Mouse (Mus musculus): ENCODE data around the gene Neto2. TPM values are rescaled to one million over a fixed set of nuclear protein-coding genes. Genes with fewer than 3 reads are reported as not detected.

Neto2 gene
- 44.4 and 49.1 TPM in 2 replicates for polyA plus RNA-seq (2016; fragmentation: Nextera tagmentation; extraction: Ambion mirVana)

GRCm38 (mm10) chr8:85700751-85701351 is at the start of gene Neto2:
Gene Neto2 (minus strand): TSS chr8:85700924.
- H3K9ac ChIP-seq (replicated peaks): peak within 1 kb of the TSS; percentile 94
- H3K36me3 ChIP-seq: no peaks in the 10 kb centered on the region
- peak within 1 kb of the TSS; percentile 79 for H3K4me3 ChIP-seq
- ATAC-seq (ENCODE audit: low FRiP score, low read depth): peak; percentile 89
- peak within 1 kb of the TSS; percentile 57 for H3K4me2 ChIP-seq (replicated peaks)
- H3K27me3 ChIP-seq: peaks cover 20% of the 10 kb centered on the region
- WGBS: 19% methylated on average over 19 of the region's 65 CpGs
- no peaks in the 10 kb centered on the region; the same call in 1 of the 2 replicates for H3K4me1 ChIP-seq
- no peaks in the 10 kb centered on the region for H3K9me3 ChIP-seq
- peak within 1 kb of the TSS; percentile 98 for H3K27ac ChIP-seq (replicated peaks)

- WGBS: 92% methylated on average over 2 of the region's 2 CpGs
- Histone ChIP-seq H3K36me3 (no peaks in the 10 kb centered on the region), H3K4me2 (replicated peaks) (no peak overlapping the region), H3K9me3 (no peaks in the 10 kb centered on the region), H3K27ac (replicated peaks) (no peak overlapping the region), H3K27me3 (no peaks in the 10 kb centered on the region), H3K4me1 (no peaks in the 10 kb centered on the region), H3K4me3 (no peak overlapping the region), H3K9ac (replicated peaks) (no peak overlapping the region)
- no peak for ATAC-seq (ENCODE audit: low FRiP score, low read depth)
These were observed 44.3 kb upstream of the Neto2 start for GRCm38 (mm10) chr8:85745053-85745452.

GRCm38 (mm10) chr8:85730545-85730944 is 29.8 kb upstream of the Neto2 start:
- H3K9ac ChIP-seq (replicated peaks): no peak overlapping the region
- WGBS: 95% methylated on average over 3 of the region's 3 CpGs
- ATAC-seq (ENCODE audit: low FRiP score, low read depth): no peak
- no peaks in the 10 kb centered on the region for H3K27me3 ChIP-seq
- H3K27ac ChIP-seq (replicated peaks): no peak overlapping the region
- H3K36me3 ChIP-seq: peaks cover 14% of the 10 kb centered on the region; the same call in 1 of the 2 replicates
- H3K4me2 ChIP-seq (replicated peaks): no peak overlapping the region
- no peaks in the 10 kb centered on the region for H3K9me3 ChIP-seq
- no peaks in the 10 kb centered on the region for H3K4me1 ChIP-seq
- H3K4me3 ChIP-seq: no peak overlapping the region

- Histone ChIP-seq H3K9me3 (no peaks in the 10 kb centered on the region), H3K4me2 (replicated peaks) (no peak overlapping the region), H3K36me3 (0 out of 2 replicates have a peak, but pooled peaks cover 12% of the 10 kb centered on the region), H3K4me1 (no peaks in the 10 kb centered on the region), H3K4me3 (no peak overlapping the region), H3K27ac (replicated peaks) (no peak overlapping the region), H3K9ac (replicated peaks) (no peak overlapping the region), H3K27me3 (no peaks in the 10 kb centered on the region)
- WGBS: 88% methylated on average over 5 of the region's 5 CpGs
- no peak for ATAC-seq (ENCODE audit: low FRiP score, low read depth)
These were observed 16.5 kb upstream of the Neto2 start for GRCm38 (mm10) chr8:85717271-85717670.

DNA sequence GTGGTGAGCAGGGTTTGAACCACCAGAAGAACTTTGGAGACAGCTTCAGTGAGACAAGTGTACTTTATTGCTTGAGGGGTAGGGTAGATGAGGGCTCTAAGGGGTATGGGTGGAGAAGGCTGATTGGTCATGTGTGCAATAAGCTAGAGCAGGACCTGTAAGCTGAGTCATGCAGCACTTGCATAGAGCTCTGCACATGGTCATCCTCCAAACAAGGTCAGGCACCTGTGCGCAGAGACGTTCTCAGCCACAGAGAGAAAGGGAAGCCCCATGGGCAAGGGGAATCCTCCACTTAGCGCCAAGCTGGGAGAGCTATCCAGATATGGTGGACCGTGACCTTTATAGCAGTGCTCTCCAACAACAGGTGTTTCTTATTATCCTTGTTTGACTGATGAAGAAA is 16.0 kb upstream of the Neto2 start:
- WGBS: 98% methylated on average over 4 of the region's 4 CpGs

DNA sequence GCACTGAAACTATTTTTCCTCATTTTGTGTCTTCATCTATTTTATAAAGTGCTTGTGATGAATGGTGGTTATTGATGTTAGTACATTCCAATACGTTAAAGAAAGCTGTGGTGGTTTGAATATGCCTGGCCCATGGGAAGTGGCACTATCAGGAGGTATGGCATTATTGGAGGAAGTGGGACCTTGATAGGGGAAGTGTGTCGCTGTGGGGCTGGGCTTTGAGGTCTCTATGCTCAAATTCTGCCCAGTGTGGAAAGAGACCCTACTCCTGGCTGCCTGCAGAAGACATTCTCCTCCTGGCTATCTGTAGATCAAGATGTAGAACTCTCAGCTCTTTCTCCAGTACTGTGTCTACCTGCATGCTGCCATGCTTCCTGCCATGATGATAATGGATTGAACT is 6.3 kb upstream of the Neto2 start:
- WGBS: 81% methylated on average over 2 of the region's 2 CpGs

More for the DNA sequence above, 16.0 kb upstream of the Neto2 start:
- no peak for ATAC-seq (ENCODE audit: low FRiP score, low read depth)
- Histone ChIP-seq H3K27me3 (no peaks in the 10 kb centered on the region), H3K36me3 (0 out of 2 replicates have a peak, but pooled peaks cover 8% of the 10 kb centered on the region), H3K4me3 (no peak overlapping the region), H3K27ac (replicated peaks) (no peak overlapping the region), H3K4me1 (no peaks in the 10 kb centered on the region), H3K4me2 (replicated peaks) (no peak overlapping the region), H3K9me3 (no peaks in the 10 kb centered on the region), H3K9ac (replicated peaks) (no peak overlapping the region)

GRCm38 (mm10) chr8:85700101-85700750 is 498 bp downstream of the Neto2 start:
- Histone ChIP-seq H3K27me3 (peaks cover 20% of the 10 kb centered on the region), H3K4me2 (replicated peaks) (peak overlapping the region; percentile 57), H3K4me1 (no peaks in the 10 kb centered on the region; the same call in 1 of the 2 replicates), H3K9ac (replicated peaks) (peak overlapping the region; percentile 94), H3K27ac (replicated peaks) (peak overlapping the region; percentile 98), H3K4me3 (peak overlapping the region; percentile 79), H3K9me3 (no peaks in the 10 kb centered on the region), H3K36me3 (no peaks in the 10 kb centered on the region)
- WGBS: under 1% methylated on average over 52 of the region's 84 CpGs
- peak; percentile 97 for ATAC-seq (ENCODE audit: low FRiP score, low read depth)

More for the DNA sequence above, 6.3 kb upstream of the Neto2 start:
- H3K4me2 ChIP-seq (replicated peaks): no peak overlapping the region
- no peak for ATAC-seq (ENCODE audit: low FRiP score, low read depth)
- no peaks in the 10 kb centered on the region for H3K4me1 ChIP-seq
- H3K27me3 ChIP-seq: peaks cover 11% of the 10 kb centered on the region
- no peak overlapping the region for H3K27ac ChIP-seq (replicated peaks)
- H3K9ac ChIP-seq (replicated peaks): no peak overlapping the region
- no peaks in the 10 kb centered on the region for H3K36me3 ChIP-seq
- H3K4me3 ChIP-seq: no peak overlapping the region
- H3K9me3 ChIP-seq: no peaks in the 10 kb centered on the region

DNA sequence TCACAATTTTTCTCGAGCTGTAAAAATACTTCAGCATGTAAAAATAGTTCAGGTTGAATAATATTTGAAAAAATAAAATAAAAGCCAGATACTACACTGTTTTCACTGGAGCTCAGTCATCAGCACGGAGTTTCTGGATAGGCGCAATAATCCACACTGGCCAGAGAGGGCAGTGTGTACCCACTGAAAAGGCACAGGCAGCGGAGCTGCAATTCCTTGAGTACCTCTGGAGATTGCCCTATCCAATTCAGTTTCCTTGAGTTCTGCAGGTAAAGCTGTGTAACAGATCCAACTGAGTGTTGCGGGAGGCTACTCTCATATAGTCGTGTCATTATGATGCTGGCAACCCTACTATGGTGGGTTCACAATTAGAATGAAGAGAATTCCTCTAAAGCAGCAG is 1.7 kb downstream of the Neto2 start:
- WGBS: 0% methylated on average over 6 of the region's 6 CpGs
- Histone ChIP-seq H3K4me2 (replicated peaks) (peak overlapping the region; percentile 48), H3K27me3 (peaks cover 20% of the 10 kb centered on the region), H3K4me1 (no peaks in the 10 kb centered on the region; the same call in 1 of the 2 replicates), H3K9me3 (no peaks in the 10 kb centered on the region), H3K9ac (replicated peaks) (no peak overlapping the region), H3K4me3 (peak overlapping the region; percentile 29; the same call in 1 of the 2 replicates), H3K36me3 (no peaks in the 10 kb centered on the region; the same call in 1 of the 2 replicates), H3K27ac (replicated peaks) (no peak overlapping the region)
- ATAC-seq (ENCODE audit: low FRiP score, low read depth): peak; percentile 13; the same call in 1 of the 2 replicates

- no peak for ATAC-seq (ENCODE audit: low FRiP score, low read depth)
- Histone ChIP-seq H3K9me3 (no peaks in the 10 kb centered on the region), H3K4me2 (replicated peaks) (no peak overlapping the region), H3K27ac (replicated peaks) (no peak overlapping the region), H3K9ac (replicated peaks) (no peak overlapping the region), H3K4me3 (no peak overlapping the region), H3K27me3 (no peaks in the 10 kb centered on the region), H3K4me1 (no peaks in the 10 kb centered on the region), H3K36me3 (peaks cover 15% of the 10 kb centered on the region; the same call in 1 of the 2 replicates)
These were observed 35.6 kb downstream of the Neto2 start for GRCm38 (mm10) chr8:85665146-85665545.

DNA sequence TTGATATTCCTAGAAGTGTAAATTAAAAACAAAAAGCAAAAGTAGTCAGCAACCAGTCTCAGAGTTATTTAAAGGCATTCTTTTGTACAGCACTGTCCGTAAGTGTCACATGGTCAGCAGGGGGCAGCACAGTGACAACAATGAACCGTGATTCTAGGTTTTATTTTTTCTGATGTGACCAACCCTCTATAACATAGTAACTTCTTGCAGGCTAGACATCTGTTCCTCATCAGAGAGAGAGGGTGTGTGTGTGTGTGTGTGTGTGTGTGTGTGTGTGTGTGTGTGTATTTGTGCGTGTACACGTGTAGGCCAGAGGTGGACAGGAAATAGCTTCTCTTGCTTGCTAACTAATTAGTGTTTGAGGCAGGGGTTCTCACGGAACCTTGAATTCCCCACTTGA is 38.7 kb downstream of the Neto2 start:
- no peak overlapping the region for H3K4me3 ChIP-seq
- peaks cover 12% of the 10 kb centered on the region; the same call in 1 of the 2 replicates for H3K36me3 ChIP-seq
- H3K4me1 ChIP-seq: no peaks in the 10 kb centered on the region
- 74% methylated on average over 3 of the region's 5 CpGs for WGBS
- no peaks in the 10 kb centered on the region for H3K9me3 ChIP-seq
- ATAC-seq (ENCODE audit: low FRiP score, low read depth): no peak
- H3K27me3 ChIP-seq: no peaks in the 10 kb centered on the region
- H3K4me2 ChIP-seq (replicated peaks): no peak overlapping the region
- no peak overlapping the region for H3K27ac ChIP-seq (replicated peaks)
- no peak overlapping the region for H3K9ac ChIP-seq (replicated peaks)

GRCm38 (mm10) chr8:85651201-85651600 is 49.5 kb downstream of the Neto2 start:
- ATAC-seq (ENCODE audit: low FRiP score, low read depth): no peak
- 100% methylated on average over 2 of the region's 2 CpGs for WGBS
- no peaks in the 10 kb centered on the region for H3K4me1 ChIP-seq
- no peak overlapping the region for H3K4me3 ChIP-seq
- no peak overlapping the region for H3K27ac ChIP-seq (replicated peaks)
- H3K9ac ChIP-seq (replicated peaks): no peak overlapping the region
- no peak overlapping the region for H3K4me2 ChIP-seq (replicated peaks)
- H3K27me3 ChIP-seq: no peaks in the 10 kb centered on the region
- H3K36me3 ChIP-seq: peaks cover 9% of the 10 kb centered on the region; the same call in 1 of the 2 replicates
- no peaks in the 10 kb centered on the region for H3K9me3 ChIP-seq

DNA sequence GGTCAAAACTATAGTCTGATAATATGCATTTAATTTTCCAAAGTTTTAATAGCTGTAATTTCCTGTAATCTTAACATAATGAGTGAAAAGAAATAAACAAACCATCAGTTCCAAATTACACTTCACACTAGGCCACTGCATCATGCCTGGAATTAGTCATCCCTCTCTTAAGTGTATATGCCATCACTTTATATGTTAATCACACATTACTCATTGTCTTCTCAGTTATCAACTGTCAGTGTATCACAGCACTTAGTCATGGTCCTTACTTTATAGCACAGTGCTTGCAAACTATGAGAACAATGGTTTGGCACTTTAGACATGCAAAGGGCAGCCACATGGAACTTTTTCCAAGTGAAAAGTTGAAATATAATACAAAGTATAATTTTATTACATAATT is 52.2 kb downstream of the Neto2 start:
- Histone ChIP-seq H3K9me3 (no peaks in the 10 kb centered on the region), H3K36me3 (peaks cover 25% of the 10 kb centered on the region), H3K4me1 (no peaks in the 10 kb centered on the region), H3K27me3 (no peaks in the 10 kb centered on the region), H3K4me3 (no peak overlapping the region), H3K27ac (replicated peaks) (no peak overlapping the region), H3K9ac (replicated peaks) (no peak overlapping the region), H3K4me2 (replicated peaks) (no peak overlapping the region)
- ATAC-seq (ENCODE audit: low FRiP score, low read depth): no peak
